Mouse (Mus musculus) T-helper 17 cell (primary cell): Measurements from ENCODE around the gene Vmn2r32.

Experiments used
- in situ Hi-C, 2 experiments: fragments of 300-600 bp; cut with MboI, MseI; formaldehyde crosslinking; loops; 1 replicate in 1 of 2; 2 replicates in 1 of 2; pipeline ENCODE4 v1.15.1; 2025; ENCODE audit warnings: high pct_unique_total_duplicates in 2 of 2

The Vmn2r32 gene

DNA sequence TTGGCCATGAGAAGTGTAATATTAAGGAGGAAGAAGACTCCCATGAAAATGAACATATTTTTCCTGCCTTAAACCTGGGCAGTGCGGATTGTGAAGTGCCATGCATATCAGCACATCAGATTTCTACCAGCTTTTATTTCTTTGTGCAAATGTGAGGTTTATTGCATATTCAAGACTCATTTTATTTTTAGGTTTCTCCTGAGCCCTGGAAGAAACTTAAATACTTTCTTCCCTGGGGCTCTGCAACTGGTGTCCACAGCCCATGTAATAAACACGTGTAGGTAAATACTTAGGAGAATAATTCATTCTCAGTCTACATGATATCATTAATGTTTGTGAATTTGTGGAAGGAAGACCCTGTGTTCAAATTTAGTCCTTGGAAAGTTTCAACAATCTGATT is at the start of gene Vmn2r32:
Gene Vmn2r32, minus strand, starts transcription at position 101 of the 400 bp plus-strand sequence.
- in situ Hi-C loops = loop anchor here (5.0 to 10.0 kb wide), 3 partner anchors 722 to 1492 kb away; partner anchors contain the start of gene Vmn2r42 (in 2 of the 2)
